7 mouse cellular contexts compared by ENCODE assay signal in the genomic region with DNA sequence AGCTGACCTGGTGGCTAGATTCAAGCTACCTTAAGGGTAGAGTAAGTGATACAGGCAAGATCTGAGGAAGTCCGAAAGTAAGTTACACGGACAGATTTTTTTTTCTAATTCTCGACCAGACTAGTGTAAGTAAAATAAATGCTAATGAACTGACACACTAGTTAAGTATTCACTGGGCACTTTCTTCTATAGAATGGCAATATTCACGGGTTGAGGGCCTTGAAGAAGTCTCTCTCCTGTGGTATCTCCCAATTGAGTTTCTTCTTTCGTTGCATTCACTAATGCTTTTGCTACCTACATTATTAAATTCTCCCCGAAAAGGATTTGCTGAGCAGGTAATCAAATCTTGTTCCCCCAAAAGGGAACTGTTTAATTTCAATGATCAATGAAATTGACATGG. TPM values are rescaled to one million over a fixed set of nuclear protein-coding genes. Genes with fewer than 3 reads are reported as not detected.
A peak's percentile ranks its signal among the peaks of the same experiment; 100 is the strongest.
DNase-seq lines count a peak whose midpoint lies in the region; ATAC-seq and TF ChIP-seq lines count a peak whose summit lies in the region.

No protein-coding gene starts in this region.

- no peak for TF ChIP-seq CTCF in small intestine, adult 2 months (IDR thresholded peaks at IDR 0.05; ENCODE audit: extremely low read depth, insufficient read length, insufficient replicate concordance, low read depth, low read length)

- H3K27me3 ChIP-seq in lung, embryonic 15.5 days: no peaks in the 10 kb centered on the region
- no peaks in the 10 kb centered on the region for H3K27me3 ChIP-seq in embryonic facial prominence, embryonic 13.5 days
- no peaks in the 10 kb centered on the region for H3K27me3 ChIP-seq in limb, embryonic 10.5 days (ENCODE audit: low read depth, poor library complexity, severe bottlenecking)
- H3K27me3 ChIP-seq in small intestine, adult 2 months (ENCODE audit: control insufficient read depth, insufficient read depth, low read length): no peaks in the 10 kb centered on the region

- 13% methylated on average over 6 of the region's 6 CpGs for WGBS in lung, embryonic 15.5 days
- WGBS in embryonic facial prominence, embryonic 13.5 days: 20% methylated on average over 6 of the region's 6 CpGs
- WGBS in limb, embryonic 10.5 days: 32% methylated on average over 6 of the region's 6 CpGs
- 3% methylated on average over 6 of the region's 6 CpGs for WGBS in small intestine, adult 2 months

- H3K36me3 ChIP-seq in lung, embryonic 15.5 days: no peaks in the 10 kb centered on the region
- no peaks in the 10 kb centered on the region for H3K36me3 ChIP-seq in embryonic facial prominence, embryonic 13.5 days
- H3K36me3 ChIP-seq in limb, embryonic 10.5 days: no peaks in the 10 kb centered on the region
- H3K36me3 ChIP-seq in small intestine, adult 2 months (ENCODE audit: control insufficient read depth, insufficient read depth, low read length): no peaks in the 10 kb centered on the region

- H3K27ac ChIP-seq in lung, embryonic 15.5 days: no peak overlapping the region
- no peak overlapping the region for H3K27ac ChIP-seq in embryonic facial prominence, embryonic 13.5 days
- H3K27ac ChIP-seq in limb, embryonic 10.5 days: peak overlapping the region; percentile 95
- no peak overlapping the region for H3K27ac ChIP-seq in small intestine, adult 2 months (ENCODE audit: insufficient read depth, low read depth, low read length)

- H3K4me1 ChIP-seq in lung, embryonic 15.5 days: peaks cover 14% of the 10 kb centered on the region
- H3K4me1 ChIP-seq in embryonic facial prominence, embryonic 13.5 days: peaks cover 35% of the 10 kb centered on the region
- H3K4me1 ChIP-seq in limb, embryonic 10.5 days: peaks cover 28% of the 10 kb centered on the region
- H3K4me1 ChIP-seq in small intestine, adult 2 months (ENCODE audit: control insufficient read depth, insufficient read depth, insufficient read length, low read length): peaks cover 7% of the 10 kb centered on the region

- no peaks in the 10 kb centered on the region for H3K9me3 ChIP-seq in lung, embryonic 15.5 days
- no peaks in the 10 kb centered on the region for H3K9me3 ChIP-seq in embryonic facial prominence, embryonic 13.5 days
- no peaks in the 10 kb centered on the region for H3K9me3 ChIP-seq in limb, embryonic 10.5 days (replicated peaks)

- DNase-seq in lung, postnatal 10 days: no peak
- DNase-seq in limb, embryonic 10.5 days (ENCODE audit: low spot score): no peak
- DNase-seq in right cerebral cortex, postnatal 36 days (ENCODE audit: low spot score in 2 of 2): no peak
- DNase-seq in layer of hippocampus, adult 18-20 months (ENCODE audit: low spot score in 2 of 2): no peak

- TF ChIP-seq POLR2A in small intestine, adult 2 months (IDR thresholded peaks at IDR 0.05; ENCODE audit: low read depth, low read length): no peak

- no peak for ATAC-seq in lung, embryonic 15.5 days (ENCODE audit: borderline replicate concordance, extremely low read depth, low FRiP score, low TSS enrichment)
- no peak for ATAC-seq in embryonic facial prominence, embryonic 13.5 days (ENCODE audit: insufficient number of reproducible peaks, insufficient read depth, low FRiP score, low TSS enrichment, low read depth)

- H3K4me3 ChIP-seq in lung, embryonic 15.5 days: peak overlapping the region; percentile 79
- peak overlapping the region; percentile 91 for H3K4me3 ChIP-seq in embryonic facial prominence, embryonic 13.5 days
- H3K4me3 ChIP-seq in limb, embryonic 10.5 days: peak overlapping the region; percentile 97
- H3K4me3 ChIP-seq in small intestine, adult 2 months (ENCODE audit: low read depth, low read length): peak overlapping the region; percentile 34

- peak overlapping the region; percentile 59 for H3K4me2 ChIP-seq in lung, embryonic 15.5 days
- peak overlapping the region; percentile 63 for H3K4me2 ChIP-seq in embryonic facial prominence, embryonic 13.5 days

- H3K9ac ChIP-seq in lung, embryonic 15.5 days: peak overlapping the region; percentile 17; the same call in 1 of the 2 replicates
- peak overlapping the region; percentile 87 for H3K9ac ChIP-seq in embryonic facial prominence, embryonic 13.5 days

RNA-seq across cellular contexts. Expression of a gene that starts 0.7 kb away (rescaled TPM):
- polyA plus RNA-seq in lung, embryonic 15.5 days (2015; fragmentation: Nextera tagmentation; extraction: Ambion mirVana): 53.0 and 53.9 TPM in 2 replicates
- 39.0 and 39.3 TPM in 2 replicates for polyA plus RNA-seq in embryonic facial prominence, embryonic 13.5 days (2015; fragmentation: Nextera tagmentation; extraction: Ambion mirVana)
- 33.8 and 37.7 TPM in 2 replicates for polyA plus RNA-seq in limb, embryonic 10.5 days (2016; fragmentation: Nextera tagmentation; extraction: Ambion mirVana)
- 4.9 and 7.0 TPM in 2 replicates for polyA plus RNA-seq in small intestine, adult 2 months (2012; rRNA removed)
- 10 to 100 TPM; 56.7 to 65.8 TPM for total RNA-seq in layer of hippocampus, adult 18-20 months (2021)

RNA-seq across cellular contexts. Expression of a gene that starts 25.6 kb away (rescaled TPM):
- polyA plus RNA-seq in lung, embryonic 15.5 days (2015; fragmentation: Nextera tagmentation; extraction: Ambion mirVana): 6.1 and 7.3 TPM in 2 replicates
- polyA plus RNA-seq in embryonic facial prominence, embryonic 13.5 days (2015; fragmentation: Nextera tagmentation; extraction: Ambion mirVana): 8.1 and 9.4 TPM in 2 replicates
- polyA plus RNA-seq in limb, embryonic 10.5 days (2016; fragmentation: Nextera tagmentation; extraction: Ambion mirVana): 4.7 and 5.4 TPM in 2 replicates
- 13.0 and 21.8 TPM in 2 replicates for polyA plus RNA-seq in small intestine, adult 2 months (2012; rRNA removed)
- total RNA-seq in layer of hippocampus, adult 18-20 months (2021): 10 to 100 TPM; 38.7 TPM

Comparison
In these comparisons a context has a peak if more than half of its experiments do, and no peak if none do; other contexts are left out.
1. H3K4me3 ChIP-seq: peak in every context shown above with its lines; median percentile 97 in limb, embryonic 10.5 days; 91 in embryonic facial prominence, embryonic 13.5 days; 79 in lung, embryonic 15.5 days; 34 in small intestine, adult 2 months.